Mouse (Mus musculus): ENCODE measurements around the gene Pkd1l1. TPM values are rescaled to one million over a fixed set of nuclear protein-coding genes. Genes with fewer than 3 reads are reported as not detected.

Gene Pkd1l1
- polyA plus RNA-seq, 1 experiment from 2014 or later, result 0.11 TPM

DNA sequence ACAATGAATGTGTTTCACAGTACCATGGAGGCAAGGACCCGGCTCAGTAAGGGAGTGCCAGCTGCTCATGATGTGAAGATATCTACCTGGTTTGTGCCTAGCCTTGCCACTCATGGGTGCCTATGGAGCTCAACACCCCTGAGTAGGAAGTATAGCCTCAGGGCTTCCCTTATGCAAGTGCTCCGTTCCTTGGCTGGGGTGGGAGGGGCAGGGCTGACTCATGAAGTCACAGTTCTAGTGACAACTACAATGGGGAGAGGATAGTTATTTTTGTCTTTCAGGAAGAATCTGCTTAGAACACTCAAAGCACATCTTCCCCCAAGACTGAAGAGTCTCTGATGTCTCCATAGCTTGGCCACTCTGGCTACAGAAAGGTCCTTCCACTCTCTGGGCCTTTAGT lies 125.4 kb downstream of the Pkd1l1 start:
- no peaks in the 10 kb centered on the region for H3K27me3 ChIP-seq
- H3K36me3 ChIP-seq, result no peaks in the 10 kb centered on the region
- H3K27ac ChIP-seq, result no peak overlapping the region
- no peak for ATAC-seq (ENCODE audit: low FRiP score, low read depth)
- H3K4me3 ChIP-seq, result no peak overlapping the region
- H3K4me1 ChIP-seq, result no peaks in the 10 kb centered on the region
- no peak overlapping the region for H3K9ac ChIP-seq
- no peak overlapping the region for H3K4me2 ChIP-seq (replicated peaks)
- H3K9me3 ChIP-seq, result no peaks in the 10 kb centered on the region
- whole genome bisulfite sequencing, result 75% methylated on average over 2 of the region's 2 CpGs

DNA sequence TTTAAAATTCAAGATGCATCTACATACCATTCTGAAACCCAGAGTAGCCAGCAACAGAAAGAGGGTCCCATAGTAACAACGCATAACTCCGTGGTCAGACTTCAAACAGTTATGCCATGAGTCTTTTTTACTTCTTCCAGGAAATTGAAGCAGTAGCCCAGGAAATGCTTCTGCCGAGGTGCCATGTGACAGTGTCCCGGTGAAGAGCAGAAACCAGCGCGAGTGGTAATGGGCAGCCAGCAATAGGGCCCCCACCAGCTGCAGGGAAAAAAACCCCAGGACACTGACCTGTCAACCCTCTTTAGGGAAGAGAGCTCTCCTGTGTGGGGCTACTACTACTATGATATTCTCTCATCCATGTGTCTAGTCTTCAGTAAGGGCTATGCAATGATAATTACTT lies 136.9 kb downstream of the Pkd1l1 start:
- Histone ChIP-seq H3K27ac (no peak overlapping the region), H3K4me1 (no peaks in the 10 kb centered on the region), H3K27me3 (no peaks in the 10 kb centered on the region), H3K36me3 (no peaks in the 10 kb centered on the region), H3K9ac (no peak overlapping the region), H3K9me3 (0 out of 2 replicates have a peak, but pooled peaks cover 5% of the 10 kb centered on the region), H3K4me3 (no peak overlapping the region), H3K4me2 (replicated peaks) (no peak overlapping the region)
- ATAC-seq (ENCODE audit: low FRiP score, low read depth), result no peak
- 94% methylated on average over 6 of the region's 6 CpGs for whole genome bisulfite sequencing

GRCm38 (mm10) chr11:8834121-8834520 lies 138.9 kb downstream of the Pkd1l1 start:
- no peak overlapping the region for H3K4me3 ChIP-seq
- H3K4me1 ChIP-seq, result peaks cover 8% of the 10 kb centered on the region
- H3K4me2 ChIP-seq (replicated peaks), result no peak overlapping the region
- 82% methylated on average over 4 of the region's 4 CpGs for WGBS
- H3K9me3 ChIP-seq, result 0 out of 2 replicates have a peak, but pooled peaks cover 5% of the 10 kb centered on the region
- H3K9ac ChIP-seq, result no peak overlapping the region
- no peak overlapping the region for H3K27ac ChIP-seq
- no peak for ATAC-seq (ENCODE audit: low FRiP score, low read depth)
- no peaks in the 10 kb centered on the region for H3K27me3 ChIP-seq
- no peaks in the 10 kb centered on the region for H3K36me3 ChIP-seq

DNA sequence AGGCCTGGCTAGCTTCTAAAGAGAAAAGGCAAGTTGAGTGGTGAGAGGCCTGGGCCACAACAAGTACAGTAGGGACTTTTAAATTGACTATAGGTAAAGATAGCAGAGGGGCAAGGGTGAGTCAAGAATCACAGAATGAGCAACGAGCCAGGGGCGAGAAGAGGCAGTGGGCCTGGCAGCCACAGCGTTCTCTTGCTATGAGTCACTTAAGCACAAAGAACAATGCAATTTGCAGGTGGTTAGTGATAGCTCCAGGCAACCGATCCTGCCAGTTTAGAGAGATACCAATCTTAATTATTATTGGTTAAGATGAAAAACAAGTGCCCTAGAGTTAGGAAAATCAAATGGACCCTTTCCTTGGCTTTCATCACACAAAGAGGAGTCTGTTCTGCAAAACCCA lies 142.5 kb downstream of the Pkd1l1 start:
- ATAC-seq (ENCODE audit: low FRiP score, low read depth), result no peak
- Histone ChIP-seq H3K4me3 (no peak overlapping the region), H3K4me1 (peaks cover 26% of the 10 kb centered on the region), H3K9ac (no peak overlapping the region), H3K27ac (no peak overlapping the region), H3K4me2 (replicated peaks) (no peak overlapping the region), H3K9me3 (no peaks in the 10 kb centered on the region), H3K27me3 (no peaks in the 10 kb centered on the region), H3K36me3 (no peaks in the 10 kb centered on the region)
- WGBS, result 65% methylated on average over 4 of the region's 4 CpGs

- H3K4me3 ChIP-seq, result no peak overlapping the region
- no peak for ATAC-seq (ENCODE audit: low FRiP score, low read depth)
- WGBS, result 93% methylated on average over 3 of the region's 3 CpGs
Measured at GRCm38 (mm10) chr11:8829561-8829960, 143.5 kb downstream of the Pkd1l1 start.

GRCm38 (mm10) chr11:8828836-8829526 lies 144.1 kb downstream of the Pkd1l1 start:
- Histone ChIP-seq H3K9ac (no peak overlapping the region), H3K9me3 (no peaks in the 10 kb centered on the region), H3K4me3 (no peak overlapping the region), H3K27me3 (no peaks in the 10 kb centered on the region), H3K36me3 (no peaks in the 10 kb centered on the region), H3K4me2 (replicated peaks) (no peak overlapping the region), H3K4me1 (peaks cover 28% of the 10 kb centered on the region), H3K27ac (no peak overlapping the region)
- no peak for ATAC-seq (ENCODE audit: low FRiP score, low read depth)
- WGBS, result 73% methylated on average over 9 of the region's 9 CpGs

More at GRCm38 (mm10) chr11:8829561-8829960, 143.5 kb downstream of the Pkd1l1 start:
- H3K9ac ChIP-seq, result no peak overlapping the region
- H3K36me3 ChIP-seq, result no peaks in the 10 kb centered on the region
- H3K27me3 ChIP-seq, result no peaks in the 10 kb centered on the region
- H3K9me3 ChIP-seq, result no peaks in the 10 kb centered on the region
- H3K27ac ChIP-seq, result no peak overlapping the region
- peaks cover 28% of the 10 kb centered on the region for H3K4me1 ChIP-seq
- H3K4me2 ChIP-seq (replicated peaks), result no peak overlapping the region

- Histone ChIP-seq H3K9me3 (no peaks in the 10 kb centered on the region), H3K4me1 (peaks cover 28% of the 10 kb centered on the region), H3K9ac (no peak overlapping the region), H3K4me3 (no peak overlapping the region), H3K36me3 (no peaks in the 10 kb centered on the region), H3K4me2 (replicated peaks) (no peak overlapping the region), H3K27ac (no peak overlapping the region), H3K27me3 (no peaks in the 10 kb centered on the region)
- no peak for ATAC-seq (ENCODE audit: low FRiP score, low read depth)
- 89% methylated on average over 5 of the region's 5 CpGs for WGBS
Measured at GRCm38 (mm10) chr11:8826609-8827008, 146.5 kb downstream of the Pkd1l1 start.

DNA sequence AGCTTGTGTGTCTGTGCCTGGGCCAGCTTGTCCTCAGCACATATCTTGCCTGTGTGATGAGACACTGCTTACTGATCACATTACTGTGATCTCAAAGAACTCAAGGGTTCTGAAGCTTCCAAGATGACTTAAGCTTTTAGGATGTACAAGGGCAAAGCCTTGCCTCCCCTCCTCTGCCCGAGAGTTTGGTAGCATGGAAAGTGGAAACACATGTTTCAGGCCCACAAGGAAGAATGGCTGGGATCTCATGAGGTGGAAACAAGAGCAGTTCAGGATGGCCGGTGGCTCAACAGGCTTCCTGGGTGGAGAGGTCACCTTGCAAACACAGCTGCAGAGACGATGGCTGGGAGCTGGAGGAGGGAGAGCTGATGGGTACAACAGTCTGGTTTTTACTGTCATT lies 147.0 kb downstream of the Pkd1l1 start:
- H3K4me3 ChIP-seq, result no peak overlapping the region
- no peak overlapping the region for H3K4me2 ChIP-seq (replicated peaks)
- no peak overlapping the region for H3K9ac ChIP-seq
- H3K36me3 ChIP-seq, result no peaks in the 10 kb centered on the region
- H3K27ac ChIP-seq, result no peak overlapping the region
- no peaks in the 10 kb centered on the region for H3K27me3 ChIP-seq
- no peak for ATAC-seq (ENCODE audit: low FRiP score, low read depth)
- H3K9me3 ChIP-seq, result no peaks in the 10 kb centered on the region
- H3K4me1 ChIP-seq, result peaks cover 28% of the 10 kb centered on the region
- WGBS, result 7% methylated on average over 3 of the region's 3 CpGs

GRCm38 (mm10) chr11:8825413-8825812 lies 147.7 kb downstream of the Pkd1l1 start:
- H3K27ac ChIP-seq, result no peak overlapping the region

DNA sequence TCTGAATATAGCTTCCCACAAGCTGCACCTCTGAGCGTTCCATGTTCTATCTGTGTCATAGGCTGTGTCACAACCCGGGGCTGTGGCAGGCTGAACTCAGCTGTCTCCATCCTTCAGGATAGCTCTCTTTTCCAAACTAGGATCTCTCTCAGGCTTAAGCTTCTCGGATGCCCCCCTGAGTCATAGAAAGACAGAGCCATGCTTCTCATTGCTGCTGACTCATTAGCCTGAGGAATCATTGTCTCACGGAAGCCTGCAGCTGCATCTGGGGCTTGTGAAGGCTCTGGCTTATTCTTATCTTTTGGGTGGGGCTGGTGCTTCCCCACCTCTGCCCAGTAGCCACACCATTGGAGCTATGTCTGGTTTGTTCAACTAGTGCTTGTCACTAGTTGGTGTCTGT lies 151.7 kb downstream of the Pkd1l1 start:
- ATAC-seq (ENCODE audit: low FRiP score, low read depth), result no peak
- Histone ChIP-seq H3K27me3 (no peaks in the 10 kb centered on the region), H3K27ac (no peak overlapping the region), H3K4me3 (no peak overlapping the region), H3K9ac (no peak overlapping the region), H3K9me3 (0 out of 2 replicates have a peak, but pooled peaks cover 7% of the 10 kb centered on the region), H3K36me3 (no peaks in the 10 kb centered on the region), H3K4me2 (replicated peaks) (no peak overlapping the region), H3K4me1 (peaks cover 24% of the 10 kb centered on the region)
- WGBS, result 88% methylated on average over 4 of the region's 4 CpGs

More at GRCm38 (mm10) chr11:8825413-8825812, 147.7 kb downstream of the Pkd1l1 start:
- H3K9ac ChIP-seq, result no peak overlapping the region
- no peak overlapping the region for H3K4me3 ChIP-seq
- 91% methylated on average over 3 of the region's 3 CpGs for WGBS
- H3K4me1 ChIP-seq, result peaks cover 28% of the 10 kb centered on the region
- no peak for ATAC-seq (ENCODE audit: low FRiP score, low read depth)
- H3K27me3 ChIP-seq, result no peaks in the 10 kb centered on the region
- H3K36me3 ChIP-seq, result no peaks in the 10 kb centered on the region
- H3K9me3 ChIP-seq, result no peaks in the 10 kb centered on the region
- no peak overlapping the region for H3K4me2 ChIP-seq (replicated peaks)

DNA sequence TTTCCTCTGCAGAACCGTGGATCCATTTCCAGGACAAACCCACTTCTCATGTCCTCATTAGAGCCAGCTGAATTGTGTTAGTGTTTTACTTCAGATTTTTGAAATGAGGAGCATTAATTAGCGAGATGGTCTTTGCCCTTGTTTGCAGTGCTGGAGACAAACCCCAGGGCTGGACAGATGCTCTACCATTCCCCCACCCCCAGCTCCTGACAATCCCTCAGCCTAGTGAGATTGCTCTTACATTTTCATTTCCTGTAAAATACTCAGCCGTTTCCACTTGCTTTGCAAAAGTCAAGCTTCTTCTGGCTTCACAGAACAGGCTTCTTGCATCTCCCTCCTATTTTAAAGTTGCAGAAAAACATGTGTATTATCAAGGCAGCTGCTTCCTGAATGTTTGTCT lies 155.7 kb downstream of the Pkd1l1 start:
- Histone ChIP-seq H3K4me3 (no peak overlapping the region), H3K9ac (no peak overlapping the region), H3K4me2 (replicated peaks) (no peak overlapping the region), H3K36me3 (no peaks in the 10 kb centered on the region), H3K4me1 (peaks cover 30% of the 10 kb centered on the region), H3K27me3 (no peaks in the 10 kb centered on the region), H3K27ac (no peak overlapping the region), H3K9me3 (0 out of 2 replicates have a peak, but pooled peaks cover 7% of the 10 kb centered on the region)
- no peak for ATAC-seq (ENCODE audit: low FRiP score, low read depth)
- 19% methylated on average over 3 of the region's 3 CpGs for WGBS

DNA sequence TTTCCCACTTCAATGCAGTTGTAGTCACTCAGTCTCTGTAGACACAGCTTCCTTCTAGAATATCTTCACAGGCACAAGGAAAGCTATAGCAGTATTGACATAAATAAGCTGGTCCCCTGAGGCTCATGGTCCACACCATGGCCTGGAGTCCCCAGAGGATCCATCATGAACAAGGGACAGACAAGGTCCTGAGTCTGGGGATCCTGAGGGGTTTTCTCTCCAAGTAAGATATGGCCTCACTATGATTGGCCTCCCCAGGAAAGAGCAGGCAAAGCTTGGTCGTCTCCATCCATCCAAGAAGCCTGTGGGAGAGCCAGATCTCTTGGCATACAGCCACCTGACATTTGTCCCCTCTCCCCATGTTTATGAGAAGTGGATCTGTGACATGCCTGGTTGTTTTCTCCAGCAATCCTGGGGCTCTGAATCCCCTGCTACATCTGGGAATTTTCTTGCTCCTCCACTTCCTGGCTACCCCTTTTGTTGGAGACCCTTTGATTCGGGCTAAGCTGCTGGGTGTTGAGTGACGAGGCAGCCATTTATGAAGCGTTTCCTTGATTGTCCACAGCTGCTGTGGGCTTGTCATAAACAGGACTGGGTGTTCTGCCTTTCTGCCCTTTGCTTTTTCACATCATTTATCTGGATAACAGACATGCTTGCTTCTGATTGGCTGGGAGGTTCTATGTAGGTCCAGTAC lies 158.8 kb downstream of the Pkd1l1 start:
- Histone ChIP-seq H3K4me2 (replicated peaks) (no peak overlapping the region), H3K36me3 (no peaks in the 10 kb centered on the region), H3K27ac (no peak overlapping the region), H3K4me1 (peaks cover 35% of the 10 kb centered on the region), H3K27me3 (no peaks in the 10 kb centered on the region), H3K4me3 (no peak overlapping the region), H3K9ac (no peak overlapping the region), H3K9me3 (0 out of 2 replicates have a peak, but pooled peaks cover 4% of the 10 kb centered on the region)
- 17% methylated on average over 4 of the region's 4 CpGs for WGBS
- ATAC-seq (ENCODE audit: low FRiP score, low read depth), result peak; percentile 41; the same call in 1 of the 2 replicates
